Mouse (Mus musculus): ENCODE measurements around the gene Trdmt1.

- TF ChIP-seq CTCF (IDR thresholded peaks at IDR 0.05; ENCODE audit: extremely low read depth, insufficient read length, insufficient replicate concordance, low read depth, low read length) (no peak), POLR2A (IDR thresholded peaks at IDR 0.05; ENCODE audit: low read depth, low read length) (no peak)
Measured at GRCm38 (mm10) chr2:13500298-13500999, 44.0 kb downstream of the Trdmt1 start.

Measured in small intestine, adult 2 months (tissue).